Mouse (Mus musculus) stomach, postnatal 0 days (tissue): ENCODE data around the gene Cox17. TPM values are rescaled to one million over a fixed set of nuclear protein-coding genes. Genes with fewer than 3 reads are reported as not detected.

ENCODE experiments used
- ATAC-seq: fragments of 200-750 bp; cut with Nextera tagmentation; 2 replicates; pipeline ENCODE4 v1.8.0; 2017; ENCODE audit not compliant: low FRiP score, low TSS enrichment
- DNase-seq: peaks from one replicate; pipeline ENCODE4 v3.0.0-alpha.2; 2016; ENCODE audit warnings: low spot score
- H3K27ac ChIP-seq: fragments of 300-500 bp; sonication (generic); replicated peaks from 2 replicates; pipeline ENCODE4 v1.5.1; 2014; ENCODE audit warnings: mild to moderate bottlenecking, control low read depth
- H3K27me3 ChIP-seq: fragments of 300-500 bp; sonication (generic); 2 replicates; pipeline ENCODE4 v1.6.1; 2014; ENCODE audit warnings: low read length; ENCODE audit not compliant: control insufficient read depth, insufficient read depth
- H3K36me3 ChIP-seq: fragments of 300-500 bp; sonication (generic); 2 replicates; pipeline ENCODE4 v1.6.1; 2014; ENCODE audit warnings: low read length, mixed read lengths; ENCODE audit not compliant: control insufficient read depth, insufficient read depth
- H3K4me1 ChIP-seq: fragments of 300-500 bp; sonication (generic); replicated peaks from 2 replicates; pipeline ENCODE4 v1.6.1; 2014; ENCODE audit warnings: antibody characterized with exemption; ENCODE audit not compliant: control insufficient read depth, insufficient read depth
- H3K4me2 ChIP-seq: fragments of 300-500 bp; sonication (generic); replicated peaks from 2 replicates; pipeline ENCODE4 v1.6.1; 2014; ENCODE audit warnings: low read depth, mild to moderate bottlenecking, control low read depth, moderate library complexity
- H3K4me3 ChIP-seq: fragments of 300-500 bp; sonication (generic); 2 replicates; pipeline ENCODE4 v1.5.1; 2014; ENCODE audit warnings: low read depth, low read length, control low read depth
- H3K9ac ChIP-seq: fragments of 300-500 bp; sonication (generic); 2 replicates; pipeline ENCODE4 v1.6.1; 2014; ENCODE audit warnings: mild to moderate bottlenecking, low read length, control low read depth, mixed read lengths
- H3K9me3 ChIP-seq: fragments of 300-500 bp; sonication (generic); 2 replicates; pipeline ENCODE4 v1.6.1; 2016; ENCODE audit warnings: low read length; ENCODE audit not compliant: control insufficient read depth
- CTCF ChIP-seq: IDR thresholded peaks from 2 replicates; pipeline ENCODE4 v1.5.1; 2016; ENCODE audit warnings: antibody characterized with exemption, low read depth, mild to moderate bottlenecking, moderate library complexity
- EP300 ChIP-seq: optimal IDR thresholded peaks from 2 replicates; pipeline ENCODE3; 2016; ENCODE audit warnings: antibody characterized with exemption
- WGBS: fragments of 180-500 bp; shearing (Covaris S2); extraction: QIAGEN DNeasy Blood & Tissue Kit; methylation state at CpG from one replicate; pipeline ENCODE4 v1.1.7; 2014; 5-methylcytosine and 5-hydroxymethylcytosine counted together
- polyA plus RNA-seq: library from polyadenylated mRNA; unstranded; fragments of >200 nt; fragmentation: Nextera tagmentation; extraction: Ambion mirVana; gene quantifications from 2 replicates; pipeline ENCODE4 v1.2.1, GENCODE M21; 2015

The Cox17 gene
- polyA plus RNA-seq, 1 experiment from 2014 or later, result 327 TPM

DNA sequence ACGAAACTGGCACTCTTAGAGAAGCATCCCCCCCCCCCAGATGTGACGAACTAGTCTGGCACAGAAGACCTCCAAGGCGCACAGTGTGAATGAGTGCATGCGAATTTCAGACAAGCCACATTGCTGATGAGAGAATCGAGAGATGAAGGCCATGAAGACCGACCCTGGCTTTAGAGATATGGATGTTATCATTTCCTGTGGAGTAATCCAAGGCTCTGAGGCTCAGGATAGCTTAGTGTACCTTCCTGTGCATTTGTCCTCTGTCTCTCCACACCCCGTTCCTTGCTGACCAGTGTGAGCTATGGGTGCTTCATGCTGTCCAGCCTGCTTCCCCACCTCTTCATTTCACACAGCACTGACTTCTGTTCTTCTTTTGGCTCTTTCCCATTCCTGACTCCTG, 28.4 kb downstream of the Cox17 start:
- WGBS, result 80% methylated on average over 7 of the region's 7 CpGs
- no peak overlapping the region for H3K9ac ChIP-seq
- H3K4me3 ChIP-seq, result no peak overlapping the region
- no peak overlapping the region for H3K27ac ChIP-seq
- no peak for TF ChIP-seq EP300
- TF ChIP-seq CTCF, result no peak
- H3K4me1 ChIP-seq, result no peaks in the 10 kb centered on the region
- H3K9me3 ChIP-seq, result no peaks in the 10 kb centered on the region
- H3K4me2 ChIP-seq, result no peak overlapping the region
- H3K27me3 ChIP-seq, result no peaks in the 10 kb centered on the region
- ATAC-seq (no peak), DNase-seq (no peak)
- H3K36me3 ChIP-seq, result no peaks in the 10 kb centered on the region

DNA sequence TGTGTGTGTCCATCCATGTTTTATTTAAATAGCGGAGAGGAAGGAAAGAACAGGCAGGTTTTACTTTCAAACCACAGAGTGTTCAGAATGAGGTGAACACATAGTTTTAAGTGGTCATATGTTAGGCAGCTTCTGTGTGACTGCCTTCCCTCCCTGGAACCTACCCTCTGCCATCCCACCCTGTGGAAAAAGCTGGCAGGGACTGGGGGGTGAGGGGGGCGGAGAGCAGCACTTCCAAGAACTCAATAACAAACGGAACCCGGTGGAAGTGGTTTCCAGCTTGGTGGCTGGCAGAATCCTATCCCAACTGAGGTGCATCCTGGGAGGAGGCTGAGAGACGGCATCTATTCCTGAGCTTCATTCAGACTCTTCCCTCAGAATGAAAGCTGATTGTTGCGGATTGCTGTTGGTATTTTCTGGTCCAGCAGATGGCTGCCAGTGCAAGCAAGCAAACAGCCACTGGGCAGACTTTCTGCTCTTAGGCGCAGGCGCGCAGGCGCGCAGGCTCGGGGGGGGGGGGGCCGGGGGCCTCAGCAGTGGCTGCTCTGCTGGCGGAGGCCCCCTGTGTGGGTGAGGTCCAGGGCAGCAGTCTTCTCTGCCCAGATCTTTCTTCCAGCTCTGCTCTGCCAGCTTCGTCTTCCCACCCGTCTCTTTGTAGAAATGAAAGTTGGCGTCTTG, 29.5 kb downstream of the Cox17 start:
- no peaks in the 10 kb centered on the region for H3K9me3 ChIP-seq
- H3K9ac ChIP-seq, result peak overlapping the region; percentile 36
- 38% methylated on average over 16 of the region's 17 CpGs for WGBS
- peak overlapping the region; percentile 34 for H3K4me3 ChIP-seq
- no peaks in the 10 kb centered on the region for H3K4me1 ChIP-seq
- ATAC-seq (peak; percentile 73), DNase-seq (peak; percentile 62)
- H3K36me3 ChIP-seq, result no peaks in the 10 kb centered on the region
- H3K27me3 ChIP-seq, result no peaks in the 10 kb centered on the region
- TF ChIP-seq CTCF (peak; percentile 69), EP300 (no peak)
- peak overlapping the region; percentile 40 for H3K4me2 ChIP-seq
- peak overlapping the region; percentile 46; the same call in 1 of the 2 replicates for H3K27ac ChIP-seq

DNA sequence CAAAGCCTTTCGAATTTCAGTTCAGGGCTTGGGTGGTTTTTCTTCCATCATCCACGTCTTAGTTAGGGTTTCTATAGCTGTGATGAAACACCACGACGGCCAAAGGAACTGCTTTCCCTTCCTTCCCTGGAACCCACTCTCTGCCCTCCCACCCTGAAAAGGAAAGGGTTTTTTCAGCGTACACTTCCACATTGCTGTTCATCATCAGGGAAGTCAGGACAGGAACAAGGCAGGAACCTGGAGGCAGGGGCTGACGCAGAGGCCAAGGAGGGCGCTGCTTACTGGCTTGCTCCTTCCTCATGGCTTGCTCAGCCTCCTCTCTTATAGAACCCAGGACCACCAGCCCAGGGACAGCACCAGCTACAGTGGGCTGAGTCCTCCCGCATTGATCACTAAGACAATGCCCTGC, 30.1 kb downstream of the Cox17 start:
- no peak for TF ChIP-seq CTCF
- H3K4me3 ChIP-seq, result peak overlapping the region; percentile 34
- H3K9me3 ChIP-seq, result no peaks in the 10 kb centered on the region
- H3K4me2 ChIP-seq, result peak overlapping the region; percentile 40
- no peak overlapping the region; the same call in 1 of the 2 replicates for H3K9ac ChIP-seq
- H3K4me1 ChIP-seq, result no peaks in the 10 kb centered on the region
- H3K27ac ChIP-seq, result no peak overlapping the region; the same call in 1 of the 2 replicates
- 39% methylated on average over 7 of the region's 8 CpGs for WGBS
- no peaks in the 10 kb centered on the region for H3K27me3 ChIP-seq
- H3K36me3 ChIP-seq, result no peaks in the 10 kb centered on the region
- no peak for DNase-seq
- ATAC-seq, result no peak; the same call in 1 of the 2 replicates

DNA sequence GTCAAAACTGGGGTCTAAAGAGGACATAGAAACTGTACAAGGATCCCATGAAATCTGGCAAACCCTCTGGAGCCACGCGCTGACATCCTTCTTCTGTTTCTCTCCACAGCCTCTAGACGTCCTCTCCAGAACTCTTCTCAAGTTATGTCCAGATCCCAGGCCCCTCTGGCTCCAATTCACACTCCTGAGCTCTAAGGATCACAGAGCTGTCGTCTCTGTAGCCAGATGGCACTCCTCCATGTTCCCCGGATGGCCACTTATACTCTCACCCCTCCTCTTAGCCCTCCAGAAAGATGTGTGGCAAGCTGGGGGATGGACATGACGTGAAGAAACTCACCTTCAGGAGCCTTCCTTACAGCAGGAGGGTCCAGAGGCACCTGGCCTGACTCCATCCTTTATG, 30.8 kb downstream of the Cox17 start:
- ATAC-seq, result no peak
- WGBS, result 73% methylated on average over 6 of the region's 6 CpGs

DNA sequence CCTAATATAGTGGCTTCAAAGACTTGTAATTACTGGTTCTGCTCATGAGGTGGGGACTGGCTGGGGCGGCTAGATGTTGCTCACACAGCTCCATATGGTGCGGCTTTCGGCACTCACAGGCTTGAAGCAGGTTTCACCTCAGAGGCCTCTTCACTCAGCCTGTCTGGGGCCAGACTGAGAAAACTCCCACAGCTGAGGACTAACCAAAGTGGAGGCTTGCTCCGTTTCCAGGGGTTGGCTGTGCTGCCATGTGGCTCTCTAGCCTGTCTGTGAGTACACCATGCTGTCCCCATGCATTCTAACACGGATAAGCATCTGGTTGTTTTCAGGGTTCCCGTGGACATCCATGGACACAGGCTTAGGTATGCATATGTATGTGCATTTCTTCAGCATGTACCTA, 31.8 kb downstream of the Cox17 start:
- Histone ChIP-seq H3K4me2 (no peak overlapping the region), H3K9me3 (no peaks in the 10 kb centered on the region), H3K36me3 (no peaks in the 10 kb centered on the region), H3K4me3 (no peak overlapping the region), H3K27ac (no peak overlapping the region), H3K9ac (no peak overlapping the region), H3K4me1 (no peaks in the 10 kb centered on the region), H3K27me3 (no peaks in the 10 kb centered on the region)
- DNase-seq, result no peak
- ATAC-seq, result no peak
- 80% methylated on average over 6 of the region's 6 CpGs for WGBS
- TF ChIP-seq EP300 (no peak), CTCF (no peak)

More for the DNA sequence above, 30.8 kb downstream of the Cox17 start:
- TF ChIP-seq EP300, result no peak
- TF ChIP-seq CTCF, result no peak
- H3K9ac ChIP-seq, result no peak overlapping the region
- no peaks in the 10 kb centered on the region for H3K36me3 ChIP-seq
- no peak overlapping the region for H3K27ac ChIP-seq
- no peak for DNase-seq
- H3K27me3 ChIP-seq, result no peaks in the 10 kb centered on the region
- H3K9me3 ChIP-seq, result no peaks in the 10 kb centered on the region
- no peak overlapping the region for H3K4me3 ChIP-seq
- no peak overlapping the region for H3K4me2 ChIP-seq
- no peaks in the 10 kb centered on the region for H3K4me1 ChIP-seq

DNA sequence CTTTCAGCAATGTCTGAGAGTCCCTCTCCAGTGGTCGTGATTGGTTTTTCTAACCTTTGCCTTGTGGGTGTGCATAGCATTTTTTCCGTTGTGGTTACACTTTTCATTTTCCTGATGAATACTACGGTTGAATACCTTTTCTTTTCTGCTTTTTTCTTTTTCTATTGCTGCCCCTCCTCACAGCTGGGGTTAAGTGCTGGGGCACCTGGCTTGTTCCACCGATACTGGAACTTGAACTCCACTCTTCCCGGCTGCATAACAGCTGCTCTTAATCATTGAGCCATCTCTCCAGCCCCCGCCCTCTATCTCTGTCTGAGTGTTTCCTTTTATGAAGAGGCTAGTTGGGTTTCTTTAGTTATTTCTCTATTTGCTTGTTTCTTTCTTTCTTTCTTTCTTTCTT, 32.3 kb downstream of the Cox17 start:
- no peak for ATAC-seq

More for the DNA sequence above, 32.3 kb downstream of the Cox17 start:
- H3K9ac ChIP-seq, result no peak overlapping the region
- H3K9me3 ChIP-seq, result no peaks in the 10 kb centered on the region
- no peaks in the 10 kb centered on the region for H3K36me3 ChIP-seq
- H3K27ac ChIP-seq, result no peak overlapping the region
- H3K4me1 ChIP-seq, result no peaks in the 10 kb centered on the region
- no peak overlapping the region for H3K4me2 ChIP-seq
- TF ChIP-seq CTCF (no peak), EP300 (no peak)
- H3K4me3 ChIP-seq, result no peak overlapping the region
- WGBS, result 26% methylated on average over 6 of the region's 6 CpGs
- no peak for DNase-seq
- no peaks in the 10 kb centered on the region for H3K27me3 ChIP-seq
